Mouse (Mus musculus) cerebellum, postnatal 25 days (tissue): ENCODE data around the gene Ugdh.

Experiments used
- DNase-seq, 2 experiments: peaks; one replicate each; pipeline ENCODE4 v3.0.0; 2021; ENCODE audit warnings: mixed read lengths in 2 of 2

The Ugdh gene

GRCm38 (mm10) chr5:65428321-65428720 is 7.4 kb downstream of the Ugdh start:
- DNase-seq = no peak

GRCm38 (mm10) chr5:65425251-65425650 is 10.5 kb downstream of the Ugdh start:
- DNase-seq = no peak

- no peak for DNase-seq
These were observed 11.5 kb downstream of the Ugdh start for GRCm38 (mm10) chr5:65424215-65424614.

GRCm38 (mm10) chr5:65422803-65423202 is 12.9 kb downstream of the Ugdh start:
- no peak for DNase-seq

DNA sequence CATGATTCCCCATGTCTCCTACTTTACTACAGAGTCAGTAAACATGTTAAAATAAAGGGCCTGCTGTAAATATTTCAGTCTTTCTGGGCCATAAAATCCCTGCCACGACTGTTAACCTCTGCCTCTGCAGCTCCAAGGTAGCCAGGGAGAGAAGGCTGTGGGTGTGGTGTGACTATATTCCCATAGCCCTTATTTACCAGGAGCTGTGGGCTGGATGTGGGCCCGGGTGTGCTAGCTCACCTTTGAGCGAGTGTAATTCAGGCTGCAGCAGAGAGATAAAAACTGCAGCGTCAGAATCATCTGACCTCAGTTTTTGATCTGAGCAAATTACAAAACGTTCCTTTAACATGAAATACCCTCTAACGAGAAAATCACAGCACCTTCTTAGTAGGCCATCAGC is 14.9 kb downstream of the Ugdh start:
- no peak for DNase-seq

- DNase-seq = no peak
These were observed 16.6 kb downstream of the Ugdh start for GRCm38 (mm10) chr5:65419136-65419535.

- peak in 1 of 2 experiments; percentile 31 for DNase-seq
These were observed 19.9 kb downstream of the Ugdh start for GRCm38 (mm10) chr5:65415653-65416458.

GRCm38 (mm10) chr5:65407989-65408388 is 27.8 kb downstream of the Ugdh start:
- DNase-seq = no peak

DNA sequence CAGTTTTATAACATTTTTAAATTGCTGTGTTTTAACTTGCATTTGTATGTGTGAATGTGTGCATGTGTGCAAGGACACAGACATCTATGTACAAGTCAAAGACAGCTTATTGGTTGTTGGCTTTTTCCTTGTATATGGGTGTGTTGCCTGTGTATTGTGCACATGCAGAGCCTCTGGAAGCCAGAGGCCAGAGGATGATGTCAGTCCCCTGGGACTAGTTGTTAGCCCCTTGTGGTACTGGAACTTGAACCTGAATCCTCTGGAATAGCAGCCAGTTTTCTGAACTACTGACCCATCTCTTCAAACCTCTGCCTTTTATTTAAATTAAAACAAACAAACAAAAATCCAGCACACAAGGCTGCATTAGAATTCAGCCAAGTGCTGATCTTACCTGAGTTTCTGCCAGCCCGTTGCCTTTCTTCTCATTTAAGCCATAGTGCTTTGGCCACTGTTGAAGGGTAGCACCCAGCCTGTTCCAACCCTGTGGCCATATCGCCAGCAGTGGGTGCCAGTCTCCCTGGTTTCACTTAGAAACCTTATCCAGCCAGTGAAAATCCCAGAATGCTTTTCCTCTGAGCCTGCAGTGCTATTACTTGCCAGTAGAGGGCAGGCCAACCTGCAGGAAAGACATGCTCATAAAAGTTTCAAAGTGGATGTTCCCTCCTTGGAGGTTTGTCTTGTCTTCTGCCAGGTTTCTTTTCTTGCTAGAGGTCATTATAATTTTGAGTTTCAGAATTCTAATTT is 34.3 kb downstream of the Ugdh start:
- peak; percentile 84 to 89 for DNase-seq

DNA sequence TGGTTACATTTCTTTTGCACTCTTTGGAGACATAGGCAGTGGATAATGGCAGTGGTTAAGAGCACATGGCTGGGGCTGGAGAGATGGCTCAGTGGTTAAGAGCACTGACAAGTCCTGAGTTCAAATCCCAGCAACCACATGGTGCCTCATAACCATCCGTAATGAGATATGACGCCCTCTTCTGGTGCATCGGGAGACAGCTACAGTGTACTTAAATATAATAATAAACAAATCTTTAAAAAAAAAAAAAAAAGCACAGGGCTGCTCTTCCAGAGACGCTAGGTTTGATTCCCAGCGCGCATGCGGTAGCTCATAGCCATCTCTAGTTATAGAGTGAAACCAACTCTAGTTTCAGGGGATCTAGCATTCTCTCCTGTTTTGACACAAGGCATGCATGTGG is 41.3 kb downstream of the Ugdh start:
- DNase-seq = no peak

- DNase-seq = no peak
These were observed 44.0 kb downstream of the Ugdh start for GRCm38 (mm10) chr5:65391753-65392152.

- peak; percentile 99 for DNase-seq
These were observed 44.8 kb downstream of the Ugdh start, which contains the start of the genes Rpl9 and Lias for GRCm38 (mm10) chr5:65390648-65391644. TSS of gene Rpl9 (minus strand) at chr5:65391444. TSS of gene Lias (plus strand) at chr5:65391497.

DNA sequence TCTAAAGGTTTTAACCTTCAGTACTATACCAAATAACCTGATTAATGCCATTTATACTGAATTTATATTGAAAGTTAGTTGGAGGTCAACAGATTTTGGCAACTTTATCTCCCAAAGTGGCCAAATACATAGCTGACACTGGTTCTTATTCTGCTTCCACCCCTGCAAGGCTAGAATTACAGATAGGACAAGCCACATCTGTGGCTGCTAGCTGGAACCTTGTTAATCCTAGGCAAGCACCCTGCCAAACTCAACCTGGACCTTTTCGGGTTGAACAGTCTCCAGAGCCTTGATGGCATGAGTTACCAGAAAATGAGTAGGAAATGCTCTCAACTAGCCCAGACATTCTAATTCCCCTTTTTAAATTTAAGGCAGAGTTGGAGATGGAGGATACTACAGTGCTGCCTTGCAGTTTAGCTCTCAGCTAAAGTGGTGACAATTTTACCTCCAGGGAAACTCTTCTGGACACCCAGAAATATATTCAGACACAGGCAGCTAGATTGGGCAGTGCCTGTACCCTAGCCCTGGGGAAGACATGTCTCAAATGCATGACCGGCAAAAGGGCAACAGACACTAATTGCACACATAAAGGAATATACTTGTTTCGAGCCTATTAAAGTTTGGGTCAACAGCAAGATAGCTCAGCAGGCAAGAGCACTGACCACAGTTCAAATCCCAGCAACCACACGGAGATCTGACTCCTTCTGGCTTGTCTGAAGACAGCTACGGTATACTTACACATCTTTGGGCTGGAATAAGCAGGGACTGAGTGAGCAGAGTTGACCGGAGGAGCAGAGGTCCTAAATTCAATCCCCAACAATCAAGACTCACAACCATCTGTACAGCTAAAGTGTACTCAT is 48.5 kb downstream of the Ugdh start:
- DNase-seq = no peak

DNA sequence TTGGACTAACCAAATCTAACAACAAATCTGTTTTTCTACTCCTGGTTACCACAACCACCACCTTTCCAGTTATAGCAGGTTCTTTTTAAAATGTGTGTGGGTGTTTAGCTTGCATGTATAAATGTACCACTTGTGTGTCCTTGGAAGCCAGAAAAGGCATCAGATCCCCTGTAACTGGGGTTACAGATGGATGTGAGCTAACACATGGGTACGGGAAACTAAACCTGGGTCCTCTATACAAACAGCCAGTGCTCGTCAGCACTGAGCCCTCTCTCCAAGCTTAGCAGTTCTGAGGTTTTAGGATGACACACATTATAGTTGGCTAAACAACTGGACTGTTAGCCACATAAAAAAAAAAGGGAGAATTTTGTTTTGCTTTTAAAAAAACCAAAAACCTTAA is 50.0 kb downstream of the Ugdh start:
- no peak for DNase-seq

DNA sequence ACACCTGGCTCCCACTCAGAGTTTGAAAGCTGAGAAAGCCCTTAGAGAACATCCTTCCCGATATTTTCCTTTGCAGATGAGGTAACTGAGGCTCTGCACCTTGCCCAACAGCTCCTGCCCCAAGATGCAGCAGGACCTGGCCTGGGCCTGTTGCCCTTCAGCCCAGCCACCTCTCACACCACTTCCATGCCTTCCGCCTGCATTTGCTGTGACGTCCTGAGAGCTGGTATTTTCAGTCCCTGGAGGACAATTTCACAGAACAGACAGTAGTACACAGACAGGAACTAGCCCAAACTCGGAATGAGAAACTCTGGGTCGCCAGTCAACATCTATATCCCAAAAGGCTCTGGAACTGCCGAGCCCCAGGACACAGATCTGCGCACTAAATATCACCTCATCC is 61.0 kb downstream of the Ugdh start:
- no peak for DNase-seq

GRCm38 (mm10) chr5:65371551-65371950 is 64.2 kb downstream of the Ugdh start:
- no peak for DNase-seq

- DNase-seq = no peak
These were observed 67.9 kb downstream of the Ugdh start for GRCm38 (mm10) chr5:65367837-65368236.
